Mouse (Mus musculus) midbrain, embryonic 14.5 days (tissue): ENCODE data around the gene Gng4. TPM values are rescaled to one million over a fixed set of nuclear protein-coding genes. Genes with fewer than 3 reads are reported as not detected.

Experiments used
- ATAC-seq: fragments of 200-750 bp; cut with Nextera tagmentation; 2 replicates; pipeline ENCODE4 v1.8.0; 2017; ENCODE audit warnings: moderate number of reproducible peaks, moderate library complexity; ENCODE audit not compliant: low FRiP score, low TSS enrichment
- DNase-seq: peaks from one replicate; pipeline ENCODE4 v3.0.0-alpha.2; 2015
- H3K27ac ChIP-seq: fragments of 300-500 bp; sonication (generic); replicated peaks from 2 replicates; pipeline ENCODE4 v1.5.1; 2014; ENCODE audit warnings: mild to moderate bottlenecking, low read depth, low read length, moderate library complexity
- H3K27me3 ChIP-seq: fragments of 300-500 bp; sonication (generic); 2 replicates; pipeline ENCODE4 v1.6.1; 2014; ENCODE audit warnings: low read length, control low read depth, mixed read lengths; ENCODE audit not compliant: control insufficient read depth, insufficient read depth
- H3K36me3 ChIP-seq: fragments of 300-500 bp; sonication (generic); 2 replicates; pipeline ENCODE4 v1.6.1; 2014; ENCODE audit warnings: low read length, control low read depth; ENCODE audit not compliant: control insufficient read depth, insufficient read depth
- H3K4me1 ChIP-seq: fragments of 300-500 bp; sonication (generic); 2 replicates; pipeline ENCODE4 v1.6.1; 2014; ENCODE audit warnings: mild to moderate bottlenecking, antibody characterized with exemption, low read length, control low read depth; ENCODE audit not compliant: control insufficient read depth, insufficient read depth
- H3K4me2 ChIP-seq: fragments of 300-500 bp; sonication (generic); 2 replicates; pipeline ENCODE4 v1.6.1; 2014; ENCODE audit warnings: mild to moderate bottlenecking, low read length, moderate library complexity
- H3K4me3 ChIP-seq: fragments of 300-500 bp; sonication (generic); replicated peaks from 2 replicates; pipeline ENCODE4 v1.5.1; 2014; ENCODE audit warnings: low read depth, low read length
- H3K9ac ChIP-seq: fragments of 300-500 bp; sonication (generic); replicated peaks from 2 replicates; pipeline ENCODE4 v1.6.1; 2014; ENCODE audit warnings: mild to moderate bottlenecking, low read length, moderate library complexity
- H3K9me3 ChIP-seq: fragments of 300-500 bp; sonication (generic); 2 replicates; pipeline ENCODE4 v1.6.1; 2016; ENCODE audit warnings: low read length, control low read depth, mixed read lengths; ENCODE audit not compliant: control insufficient read depth
- WGBS: fragments of 180-500 bp; shearing (Covaris S2); extraction: QIAGEN DNeasy Blood & Tissue Kit; methylation state at CpG from one replicate; pipeline ENCODE4 v1.1.7; 2014; 5-methylcytosine and 5-hydroxymethylcytosine counted together
- polyA plus RNA-seq: library from polyadenylated mRNA; unstranded; fragments of >200 nt; fragmentation: Nextera tagmentation; extraction: Ambion mirVana; gene quantifications from 2 replicates; pipeline ENCODE4 v1.2.1, GENCODE M21; 2014

Gene Gng4
- polyA plus RNA-seq, 1 experiment from 2014 or later = 42.1 TPM

DNA sequence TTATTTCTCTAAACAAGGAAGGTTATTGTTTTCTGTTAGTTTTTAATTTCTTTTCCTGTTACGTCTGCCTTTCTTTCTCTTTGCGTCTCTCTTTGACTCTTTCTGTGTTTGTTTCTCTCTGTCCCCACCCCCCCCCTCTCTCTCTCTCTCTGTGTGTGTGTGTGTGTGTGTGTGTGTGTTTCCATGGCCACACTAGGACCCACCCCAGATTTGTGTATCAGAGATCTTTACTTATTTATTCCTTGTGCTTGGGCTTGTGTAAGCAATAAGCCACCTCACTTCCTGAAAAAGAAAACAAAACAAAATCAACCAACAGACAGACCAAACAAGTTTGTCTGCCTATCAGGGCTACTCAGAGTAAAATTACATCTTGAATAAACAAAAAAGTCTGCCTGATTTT, 82.5 kb downstream of the Gng4 start:
- ATAC-seq (no peak), DNase-seq (no peak)
- H3K4me3 ChIP-seq = no peak overlapping the region
- no peaks in the 10 kb centered on the region for H3K27me3 ChIP-seq
- no peak overlapping the region for H3K27ac ChIP-seq
- no peak overlapping the region for H3K4me2 ChIP-seq
- no peaks in the 10 kb centered on the region for H3K9me3 ChIP-seq
- H3K36me3 ChIP-seq = no peaks in the 10 kb centered on the region
- no peaks in the 10 kb centered on the region for H3K4me1 ChIP-seq
- no peak overlapping the region for H3K9ac ChIP-seq
- WGBS = 86% methylated on average over 2 of the region's 2 CpGs

DNA sequence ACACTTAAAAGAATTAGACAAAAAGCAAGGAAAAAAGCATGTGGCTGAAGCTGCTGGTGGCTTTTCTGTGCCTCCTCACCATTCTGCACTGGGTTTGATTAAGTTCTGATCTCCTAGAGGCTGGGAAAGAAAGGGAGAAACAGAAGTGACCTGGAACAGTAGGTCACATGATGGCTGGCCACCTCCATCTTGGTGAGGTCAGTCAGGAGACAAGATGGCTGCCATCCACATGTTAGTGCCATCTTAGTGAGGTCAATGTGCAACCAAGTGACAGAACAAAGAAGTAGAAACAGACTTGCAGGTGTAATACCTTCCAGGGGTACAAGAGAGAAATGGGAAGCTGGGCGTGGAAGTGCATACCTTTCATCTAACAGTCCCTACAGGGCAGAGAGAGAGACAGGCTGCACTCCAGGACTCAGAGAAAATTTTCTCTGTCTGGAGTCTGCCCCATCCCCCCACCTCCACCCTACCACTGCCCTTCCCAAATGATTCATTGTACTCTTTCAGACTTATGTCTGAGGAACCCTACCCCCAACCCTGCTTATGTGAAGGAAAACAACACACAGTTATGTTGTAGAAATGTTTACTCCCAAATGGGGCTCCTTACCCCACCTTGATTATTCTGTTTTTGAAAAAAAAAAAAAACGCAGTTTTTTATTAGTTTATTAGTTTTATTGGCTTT, 83.4 kb downstream of the Gng4 start:
- WGBS = 87% methylated on average over 2 of the region's 2 CpGs
- no peak overlapping the region for H3K27ac ChIP-seq
- ATAC-seq (no peak), DNase-seq (no peak)
- H3K4me1 ChIP-seq = no peaks in the 10 kb centered on the region
- no peaks in the 10 kb centered on the region for H3K27me3 ChIP-seq
- no peak overlapping the region for H3K9ac ChIP-seq
- H3K36me3 ChIP-seq = no peaks in the 10 kb centered on the region
- no peak overlapping the region for H3K4me3 ChIP-seq
- H3K4me2 ChIP-seq = no peak overlapping the region
- no peaks in the 10 kb centered on the region for H3K9me3 ChIP-seq

DNA sequence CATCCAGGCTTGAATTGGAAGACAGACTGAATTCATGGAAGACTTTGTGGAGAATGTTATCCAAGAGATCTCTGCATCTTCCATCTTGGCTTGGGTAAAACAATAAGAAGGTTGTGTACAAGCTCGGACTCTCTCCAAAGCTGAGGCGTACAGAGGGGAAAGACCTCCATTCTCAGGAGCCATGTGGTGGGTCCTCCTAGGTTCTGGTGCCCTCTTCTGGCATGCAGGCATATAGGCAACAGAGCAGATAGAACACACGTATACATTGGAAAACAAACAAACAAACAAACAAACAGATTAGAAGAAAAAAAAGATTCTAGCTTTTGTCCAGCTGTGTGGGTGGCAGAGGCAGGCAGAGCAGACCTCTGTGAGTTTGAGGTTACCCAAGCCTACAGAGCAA, 84.1 kb downstream of the Gng4 start:
- H3K9ac ChIP-seq = no peak overlapping the region
- ATAC-seq (peak; percentile 85; the same call in 1 of the 2 replicates), DNase-seq (peak; percentile 79)
- H3K4me1 ChIP-seq = no peaks in the 10 kb centered on the region
- no peaks in the 10 kb centered on the region for H3K27me3 ChIP-seq
- H3K4me2 ChIP-seq = no peak overlapping the region
- 15% methylated on average over 3 of the region's 3 CpGs for whole genome bisulfite sequencing
- H3K4me3 ChIP-seq = no peak overlapping the region
- no peaks in the 10 kb centered on the region for H3K36me3 ChIP-seq
- no peak overlapping the region for H3K27ac ChIP-seq
- no peaks in the 10 kb centered on the region for H3K9me3 ChIP-seq

Other genes with a start within 250 kb of the Gng4 start
- gene Lyst, start 193.7 kb upstream of the Gng4 start, polyA plus RNA-seq = 6.4 and 8.8 TPM in 2 replicates
- gene B3galnt2, start 170.4 kb downstream of the Gng4 start, polyA plus RNA-seq = 17.2 and 20.6 TPM in 2 replicates